Mouse (Mus musculus) retina, postnatal 7 days (tissue): ENCODE data around the gene Gm43738.

ENCODE experiments used
- DNase-seq: peaks from one replicate; pipeline ENCODE4 v3.0.0-alpha.2; 2012; ENCODE audit warnings: low read depth, low spot score

Gm43738 gene

GRCm38 (mm10) chr3:89043359-89043758 lies 57.5 kb downstream of the Gm43738 start:
- no peak for DNase-seq
